Mouse (Mus musculus) gastrocnemius, postnatal 10 days (tissue): ENCODE results near the gene Thada. TPM values are rescaled to one million over a fixed set of nuclear protein-coding genes. Genes with fewer than 3 reads are reported as not detected.
A peak's percentile ranks its signal among the peaks of the same experiment; 100 is the strongest.

ENCODE experiments used
- DNase-seq: peaks from one replicate; pipeline ENCODE4 v3.0.0; 2021; ENCODE audit warnings: mixed read lengths
- long read RNA-seq, 2 experiments: library from polyadenylated mRNA; stranded (forward); transcript quantifications; one replicate each; pipeline ENCODE4 v2.0.0; 2021
- total RNA-seq, 2 experiments: library from RNA; stranded (reverse); gene quantifications; 2 replicates each; pipeline ENCODE4 v1.2.3; 2021

Thada gene
- 1 to 10 TPM; 5.9 to 8.4 TPM for total RNA-seq
- long read RNA-seq, experiment 1, full-length matches to known transcripts, result 1 of 5 reads
- long read RNA-seq, experiment 1, partial matches to known transcripts, result 1 of 5 reads
- long read RNA-seq, experiment 1, other reads (novel, unspliced or antisense), result 3 of 5 reads
- long read RNA-seq, experiment 2, full-length matches to known transcripts, result 1 of 5 reads
- long read RNA-seq, experiment 2, partial matches to known transcripts, result 2 of 5 reads
- long read RNA-seq, experiment 2, other reads (novel, unspliced or antisense), result 2 of 5 reads

- DNase-seq, result peak; percentile 96
These were observed at the start of gene Thada for GRCm38 (mm10) chr17:84465753-84466608. Gene Thada, minus strand, starts transcription at chr17:84466205.

- DNase-seq, result no peak
These were observed 46.6 kb upstream of the Thada start for GRCm38 (mm10) chr17:84512516-84513085.

GRCm38 (mm10) chr17:84511682-84512515 lies 45.9 kb upstream of the Thada start, which contains the start of gene Plekhh2:
Gene Plekhh2, plus strand, starts transcription at chr17:84511895.
- peak; percentile 87 for DNase-seq

GRCm38 (mm10) chr17:84510961-84511639 lies 45.1 kb upstream of the Thada start:
- DNase-seq, result no peak

- DNase-seq, result peak; percentile 14
These were observed 44.4 kb upstream of the Thada start for GRCm38 (mm10) chr17:84510355-84510754.

GRCm38 (mm10) chr17:84509176-84509575 lies 43.2 kb upstream of the Thada start:
- peak; percentile 12 for DNase-seq

- DNase-seq, result no peak
These were observed 42.7 kb upstream of the Thada start for GRCm38 (mm10) chr17:84508736-84509135.

GRCm38 (mm10) chr17:84505922-84506321 lies 39.9 kb upstream of the Thada start:
- no peak for DNase-seq

- no peak for DNase-seq
These were observed 36.3 kb upstream of the Thada start for GRCm38 (mm10) chr17:84502341-84502740.

- DNase-seq, result peak; percentile 65
These were observed 32.6 kb upstream of the Thada start for GRCm38 (mm10) chr17:84498639-84499038.

GRCm38 (mm10) chr17:84497972-84498604 lies 32.1 kb upstream of the Thada start:
- no peak for DNase-seq

GRCm38 (mm10) chr17:84497559-84497958 lies 31.6 kb upstream of the Thada start:
- DNase-seq, result no peak

- DNase-seq, result no peak
These were observed 31.0 kb upstream of the Thada start for GRCm38 (mm10) chr17:84497026-84497425.

- no peak for DNase-seq
These were observed 26.4 kb upstream of the Thada start for GRCm38 (mm10) chr17:84492255-84492880.

GRCm38 (mm10) chr17:84487415-84487814 lies 21.4 kb upstream of the Thada start:
- no peak for DNase-seq

- DNase-seq, result peak; percentile 30
These were observed 17.8 kb upstream of the Thada start for GRCm38 (mm10) chr17:84483673-84484320.

- DNase-seq, result no peak
These were observed 16.8 kb upstream of the Thada start for GRCm38 (mm10) chr17:84482831-84483230.

GRCm38 (mm10) chr17:84480464-84481355 lies 14.7 kb upstream of the Thada start:
- DNase-seq, result no peak

- no peak for DNase-seq
These were observed 12.3 kb upstream of the Thada start for GRCm38 (mm10) chr17:84478276-84478675.
